Mouse (Mus musculus) naive thymus-derived CD4-positive, alpha-beta T cell, adult 2 months (primary cell): ENCODE measurements around the gene Ddt.

Experiments
- DNase-seq: peaks from one replicate; pipeline ENCODE4 v3.0.0-alpha.2; 2011; ENCODE audit warnings: low read depth

Gene Ddt

DNA sequence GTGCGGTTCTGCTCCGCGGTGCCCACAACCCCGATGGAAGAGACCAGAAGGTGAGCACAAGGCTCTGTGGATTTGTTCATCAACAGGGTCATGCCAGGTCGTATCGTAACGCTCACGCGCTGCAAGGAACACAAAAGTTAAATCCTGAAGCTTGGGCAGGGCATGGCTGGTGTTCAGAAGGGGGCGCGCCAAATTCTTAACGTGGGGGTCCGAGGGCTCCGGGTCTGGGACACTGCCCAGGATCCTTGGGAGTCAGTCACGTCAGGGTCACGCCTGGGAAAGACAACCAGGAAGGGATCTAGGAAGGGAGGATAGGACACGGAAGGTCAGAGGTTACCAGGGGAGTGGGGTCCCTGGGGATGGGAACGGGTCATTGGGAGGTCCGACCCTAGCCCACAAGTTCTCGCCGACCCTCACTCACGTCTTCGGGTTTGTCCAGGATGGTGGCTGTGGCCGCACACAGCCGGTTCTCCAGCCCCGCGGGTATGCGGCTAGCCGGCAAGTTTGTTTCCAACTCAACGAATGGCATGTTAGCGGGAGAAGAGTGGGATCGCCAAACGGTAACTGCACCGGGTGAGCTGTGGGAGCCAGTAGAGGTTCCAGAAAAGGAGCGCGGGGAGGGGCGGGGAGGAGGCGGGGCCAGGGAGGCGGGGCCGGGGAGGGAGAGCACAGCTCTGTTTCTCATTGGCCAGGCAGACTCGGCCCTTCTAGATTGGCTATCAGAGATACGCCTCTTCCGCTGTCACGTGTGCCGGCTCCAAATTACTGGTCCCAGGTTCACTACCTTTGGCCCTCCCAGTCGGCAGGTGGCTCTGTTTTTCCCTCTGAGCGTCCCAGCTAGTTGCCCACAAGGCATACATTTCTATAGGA lies at the start of gene Ddt:
Gene Ddt (minus strand): TSS at position 620 of the 870 bp plus-strand sequence.
- peak; percentile 91 for DNase-seq

DNA sequence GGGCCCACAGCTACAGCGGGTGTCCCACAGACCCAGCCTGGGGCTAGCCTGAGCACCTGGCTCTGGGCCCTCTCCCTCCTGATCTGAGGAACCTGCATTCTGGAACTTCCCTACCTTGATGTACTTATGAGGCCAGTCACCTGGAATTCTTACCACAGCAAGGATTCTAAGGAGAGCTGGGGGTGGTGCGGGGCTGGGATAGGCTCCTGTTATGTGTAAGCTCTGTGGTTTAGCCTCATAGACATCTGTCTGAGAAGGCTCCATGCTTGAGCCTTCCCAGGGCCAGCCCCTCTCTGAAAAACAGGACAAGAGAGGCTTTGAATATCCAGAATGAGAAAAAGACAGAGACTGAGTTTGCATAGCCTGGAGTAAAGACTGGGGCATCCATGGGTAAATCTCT lies 49.2 kb upstream of the Ddt start, which contains the start of gene Gstt4:
Gene Gstt4 (minus strand): TSS at position 101 of the 400 bp plus-strand sequence.
- no peak for DNase-seq

DNA sequence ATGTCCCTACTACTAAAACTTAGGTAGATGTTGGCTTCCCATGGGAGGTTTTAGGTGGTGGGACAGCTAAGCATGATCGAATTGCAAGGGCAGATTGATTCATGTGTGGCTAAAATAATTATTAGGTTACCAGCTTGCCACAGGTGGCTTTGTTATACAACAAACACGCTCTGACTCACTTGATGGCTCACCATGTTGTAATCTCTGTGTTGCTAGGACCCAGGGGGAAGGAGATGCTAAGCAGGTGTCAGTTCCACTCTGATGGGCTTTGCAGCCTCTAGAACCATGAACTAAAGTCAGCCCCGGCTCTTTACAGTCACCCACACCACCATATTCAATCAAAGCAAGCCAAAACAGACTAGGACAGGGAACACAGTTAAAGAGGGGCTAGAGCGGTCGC lies 46.7 kb upstream of the Ddt start:
- DNase-seq = no peak

GRCm38 (mm10) chr10:75818641-75819040 lies 45.4 kb upstream of the Ddt start:
- DNase-seq = no peak

DNA sequence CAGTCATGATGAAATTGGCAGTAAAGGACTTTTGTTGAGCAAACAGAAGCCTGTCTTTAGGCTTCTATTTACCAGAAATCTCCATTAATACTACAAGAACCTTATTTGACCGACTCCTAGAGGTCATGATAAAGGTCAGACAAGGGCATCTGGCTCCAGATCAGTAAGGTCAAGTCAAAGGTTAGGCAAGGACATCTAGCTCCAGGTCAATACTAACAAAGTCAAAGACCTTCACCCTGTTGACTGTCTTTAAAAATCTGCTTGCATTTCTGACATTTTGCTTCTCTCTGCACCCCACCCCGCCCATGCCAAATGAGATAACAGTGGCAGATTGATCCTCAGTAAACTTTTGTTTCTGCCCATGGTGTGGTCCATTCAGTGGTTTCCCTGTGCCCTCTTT lies 31.0 kb upstream of the Ddt start:
- no peak for DNase-seq

DNA sequence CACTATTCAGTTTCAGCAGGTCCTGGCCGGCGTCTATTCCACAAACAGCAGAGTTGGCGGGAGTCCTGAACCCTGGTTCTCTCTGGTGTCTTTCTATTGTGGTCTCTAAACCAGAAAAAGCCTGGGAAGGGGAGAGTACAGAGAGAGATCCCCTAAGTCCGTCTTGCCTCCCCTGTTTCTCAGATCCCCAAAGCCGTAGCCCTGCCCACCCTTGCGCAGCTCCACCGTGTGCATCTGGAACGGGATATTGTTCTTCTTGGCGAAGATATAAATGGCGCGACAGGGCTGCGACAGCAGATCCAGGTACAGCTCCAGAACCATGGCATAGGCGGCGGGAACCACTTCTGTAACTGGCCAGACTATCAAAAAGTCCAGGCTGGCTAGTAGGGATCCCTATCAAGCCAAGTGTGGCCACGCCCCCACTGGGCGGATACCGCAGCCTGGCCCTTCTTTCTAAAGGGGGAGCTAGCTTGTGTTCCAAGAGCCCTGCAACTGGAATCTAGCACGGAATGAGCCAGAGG lies 25.0 kb upstream of the Ddt start, which contains the start of gene Gstt1:
Gene Gstt1 (minus strand): TSS at position 409 of the 521 bp plus-strand sequence.
- DNase-seq = no peak

GRCm38 (mm10) chr10:75797619-75798175 lies 24.5 kb upstream of the Ddt start:
- DNase-seq = peak; percentile 51

DNA sequence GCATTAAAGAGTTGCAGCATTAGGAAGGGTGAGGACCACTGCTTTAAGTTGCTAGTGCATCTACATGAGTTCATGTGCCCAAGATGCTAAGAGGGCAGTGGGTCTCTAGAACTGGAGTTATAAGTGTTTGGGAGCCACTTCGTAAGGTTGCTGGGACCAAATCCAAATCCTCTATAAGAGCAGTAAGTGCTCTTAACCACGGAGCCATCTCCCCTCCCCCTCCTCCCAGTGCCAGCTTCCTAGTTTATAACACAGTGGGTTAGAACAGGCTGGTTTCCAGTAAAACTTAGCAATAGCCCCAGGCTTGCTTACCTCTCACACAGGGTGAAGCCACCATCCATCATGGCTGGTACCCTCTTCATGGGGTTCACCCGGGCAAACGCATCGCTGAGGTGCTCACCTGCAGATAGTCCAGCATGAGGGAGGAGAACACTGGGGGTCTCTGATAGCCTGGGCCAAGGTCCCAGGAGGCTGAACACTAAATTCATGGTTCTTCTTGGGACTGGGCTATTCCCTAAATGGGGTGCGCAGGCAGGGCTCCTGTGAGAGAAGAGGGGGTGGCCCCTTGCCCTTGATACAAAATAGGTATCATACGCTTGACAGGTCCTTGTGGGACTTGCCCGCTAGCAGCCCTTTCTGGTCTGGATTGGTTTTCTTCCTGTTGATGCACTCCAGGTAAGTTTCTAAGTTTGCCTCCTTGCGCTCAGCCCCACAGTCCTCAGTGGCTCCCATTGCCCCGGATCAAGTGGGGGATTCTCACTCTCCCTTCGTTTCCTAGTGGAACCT lies 23.7 kb upstream of the Ddt start:
- no peak for DNase-seq

DNA sequence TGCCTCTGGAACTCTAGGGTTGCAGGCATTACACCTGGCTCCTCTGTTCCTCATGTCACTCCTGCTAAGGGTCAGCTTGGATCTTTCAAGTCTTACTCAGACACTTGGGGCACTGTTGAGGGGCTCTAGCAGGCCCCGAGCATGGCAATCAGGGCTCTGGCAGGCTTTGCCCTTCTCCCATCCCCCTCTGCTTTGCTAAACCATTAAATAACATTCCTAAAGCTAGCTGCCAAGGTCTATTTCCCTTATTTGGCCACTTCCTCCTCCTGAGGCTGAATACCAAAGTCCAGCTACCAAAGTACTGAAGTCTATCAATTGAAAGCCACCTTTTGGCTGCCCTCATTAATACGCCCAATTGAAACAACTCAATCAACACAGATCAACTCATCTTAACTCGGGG lies 21.7 kb upstream of the Ddt start:
- no peak for DNase-seq

DNA sequence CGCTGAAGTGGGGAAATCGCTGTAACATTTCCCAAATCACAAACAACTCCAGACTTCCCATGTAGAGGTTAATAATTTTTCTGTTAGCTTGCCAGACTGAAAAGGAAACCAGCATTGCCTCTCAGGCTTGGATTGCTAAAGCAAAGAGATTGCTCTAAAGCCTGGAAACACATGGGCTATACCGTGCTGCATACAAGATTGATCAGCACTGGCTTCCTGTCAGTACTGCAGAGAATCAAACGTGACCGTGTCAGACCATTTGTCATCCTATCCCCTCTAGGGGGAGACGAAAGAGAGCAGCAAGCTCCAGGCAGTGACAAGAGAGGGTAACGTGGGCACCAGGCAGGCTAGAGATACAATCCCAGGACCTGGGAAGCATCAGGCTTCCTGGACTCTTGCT lies 17.6 kb upstream of the Ddt start:
- DNase-seq = peak; percentile 52

GRCm38 (mm10) chr10:75789841-75790240 lies 16.6 kb upstream of the Ddt start:
- DNase-seq = no peak

- DNase-seq = no peak
These were observed 16.0 kb upstream of the Ddt start for GRCm38 (mm10) chr10:75789081-75789735.

DNA sequence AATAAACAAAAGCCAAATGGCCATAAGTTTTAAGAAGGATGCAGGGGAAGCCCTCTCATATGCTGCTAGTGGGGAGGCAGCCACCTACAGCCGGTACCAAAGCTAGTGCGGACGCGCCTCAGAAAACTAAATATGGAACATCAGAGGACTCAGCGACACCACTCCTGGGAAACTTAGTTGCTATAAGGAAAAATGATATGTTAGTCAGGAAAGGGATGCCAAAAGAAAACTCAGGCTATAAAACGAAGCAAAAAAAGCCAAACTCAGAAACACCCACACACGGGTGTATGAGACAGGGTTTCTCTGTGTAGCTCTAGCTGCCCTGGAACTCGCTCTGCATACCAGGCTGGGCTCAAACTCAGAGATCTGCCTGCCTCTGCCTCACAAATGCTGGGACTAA lies 15.1 kb upstream of the Ddt start:
- no peak for DNase-seq

- DNase-seq = no peak
These were observed 12.2 kb upstream of the Ddt start for GRCm38 (mm10) chr10:75785442-75785841.

DNA sequence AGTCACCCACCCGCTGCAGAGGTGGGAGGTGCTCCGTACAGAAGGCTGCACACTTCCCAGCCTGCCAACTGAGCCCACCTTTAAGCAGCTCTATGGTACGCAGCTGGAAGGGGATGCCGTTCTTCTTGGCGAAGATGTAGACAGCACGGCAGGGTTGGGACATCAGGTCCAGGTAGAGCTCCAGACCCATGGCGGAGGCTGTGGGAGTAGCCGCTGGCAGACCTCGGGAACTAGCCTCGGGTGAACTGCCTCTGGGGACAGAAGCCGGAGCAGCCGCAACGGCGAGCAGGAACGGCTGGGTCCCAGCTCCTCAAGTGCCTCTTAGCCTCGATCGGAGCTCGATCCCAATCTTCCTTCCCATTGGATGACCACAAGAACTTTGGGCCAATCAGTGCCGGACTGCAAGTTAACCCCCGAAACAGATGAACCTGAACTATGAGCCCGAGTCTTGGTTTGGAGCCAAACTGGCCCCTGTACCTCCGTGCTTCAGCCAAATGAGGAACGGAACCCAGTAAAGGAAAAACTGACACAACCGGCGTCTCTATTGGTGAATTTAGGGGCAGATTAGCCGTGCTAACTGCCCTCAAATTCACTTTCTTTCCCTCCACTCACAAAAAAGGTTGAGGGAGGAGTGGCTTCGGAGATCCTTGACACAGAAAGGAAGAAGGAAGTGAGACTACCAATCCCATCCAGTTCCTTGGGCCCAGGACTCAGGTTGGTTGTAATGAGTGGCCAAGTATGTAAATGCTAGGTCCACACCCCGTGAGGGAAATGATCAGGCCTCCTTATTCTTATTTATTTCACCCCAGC lies 7.8 kb upstream of the Ddt start, which contains the start of the genes Gm20441 and Gstt3:
Gene Gm20441 (minus strand): TSS at position 186 of the 810 bp plus-strand sequence.
Gene Gstt3 (minus strand): TSS at position 646 of the 810 bp plus-strand sequence.
- DNase-seq = peak; percentile 34

GRCm38 (mm10) chr10:75779206-75780174 lies 6.3 kb upstream of the Ddt start:
- DNase-seq = no peak

DNA sequence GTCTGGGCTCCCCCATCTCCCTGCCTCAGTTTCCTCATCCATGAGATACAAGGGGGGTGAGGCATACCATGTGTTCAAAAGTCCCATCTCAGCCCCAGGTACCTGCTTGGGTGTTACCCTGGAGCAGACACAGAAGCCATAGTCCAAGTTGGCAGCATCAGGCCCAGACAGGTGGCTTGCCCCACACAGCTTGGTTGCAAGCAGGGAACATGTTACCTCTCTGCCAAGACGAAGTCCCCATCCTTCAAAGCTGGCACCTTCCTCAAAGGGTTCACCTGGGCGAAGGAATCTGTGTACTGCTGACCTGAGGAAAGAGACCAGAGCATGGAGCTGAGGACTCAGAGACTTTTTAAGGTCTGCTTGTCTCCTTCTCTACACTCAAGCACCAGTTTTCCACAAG lies 4.7 kb upstream of the Ddt start:
- DNase-seq = no peak

GRCm38 (mm10) chr10:75776562-75776961 lies 3.3 kb upstream of the Ddt start:
- no peak for DNase-seq

- DNase-seq = no peak
These were observed 1.4 kb upstream of the Ddt start for GRCm38 (mm10) chr10:75774587-75774986.

- no peak for DNase-seq
These were observed 888 bp upstream of the Ddt start for GRCm38 (mm10) chr10:75774102-75774501.
